Mouse (Mus musculus) cortical plate, adult 2 months (tissue): ENCODE measurements around the gene Cyp17a1.

Experiments
- CTCF ChIP-seq: fragments of 200-500 bp; IDR thresholded peaks from 2 replicates; pipeline ENCODE4 v1.5.1; 2011; ENCODE audit warnings: mild to moderate bottlenecking, control low read depth, low read length; ENCODE audit not compliant: insufficient read depth; ENCODE audit errors: extremely low read depth
- POLR2A ChIP-seq: fragments of 200-500 bp; IDR thresholded peaks from 2 replicates; pipeline ENCODE4 v1.6.1; 2011; ENCODE audit warnings: mild to moderate bottlenecking, low read length, control low read depth; ENCODE audit not compliant: insufficient read depth; ENCODE audit errors: extremely low read depth

DNA sequence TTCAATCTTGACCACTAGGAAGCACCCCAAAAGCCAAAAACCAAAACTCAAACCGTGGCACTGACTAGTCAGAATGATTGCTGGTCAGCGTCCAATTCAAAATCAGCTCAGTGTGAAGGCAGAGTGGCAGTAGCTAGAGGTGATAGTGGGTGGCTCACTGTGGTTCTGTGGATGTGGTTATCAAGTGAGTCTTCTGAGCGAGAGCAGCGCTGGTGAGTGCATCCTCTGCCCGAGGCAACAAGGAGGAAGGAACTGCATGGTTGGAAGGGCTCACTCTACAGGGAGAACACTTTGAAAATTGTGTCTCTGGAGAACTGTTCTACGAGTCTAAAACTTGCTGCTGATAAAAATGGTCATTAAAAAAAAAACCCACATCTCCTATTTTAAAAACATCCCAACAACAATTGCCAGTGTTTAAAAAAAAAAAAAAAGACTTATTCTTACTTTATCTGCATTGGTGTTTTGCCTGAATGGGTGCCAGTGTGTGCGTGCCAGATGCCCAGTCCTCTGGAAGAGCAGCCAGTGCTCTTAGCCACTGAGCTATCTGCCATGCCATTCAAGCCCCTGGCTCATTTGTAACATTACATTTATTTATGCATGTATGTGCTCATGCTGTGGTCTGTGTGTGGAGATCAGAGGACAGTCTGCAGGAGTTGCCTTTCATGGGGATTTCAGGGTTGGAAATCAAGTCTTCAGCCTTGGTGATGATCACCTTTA, 33.0 kb upstream of the Cyp17a1 start:
- no peak for TF ChIP-seq CTCF
- TF ChIP-seq POLR2A: no peak
